Mouse (Mus musculus) ovary, postnatal 14 days (tissue): Measurements from ENCODE around the gene Kazn.
A peak's percentile ranks its signal among the peaks of the same experiment; 100 is the strongest.

Experiments
- DNase-seq: peaks from one replicate; pipeline ENCODE4 v3.0.0; 2022; ENCODE audit warnings: low spot score

Gene Kazn

DNA sequence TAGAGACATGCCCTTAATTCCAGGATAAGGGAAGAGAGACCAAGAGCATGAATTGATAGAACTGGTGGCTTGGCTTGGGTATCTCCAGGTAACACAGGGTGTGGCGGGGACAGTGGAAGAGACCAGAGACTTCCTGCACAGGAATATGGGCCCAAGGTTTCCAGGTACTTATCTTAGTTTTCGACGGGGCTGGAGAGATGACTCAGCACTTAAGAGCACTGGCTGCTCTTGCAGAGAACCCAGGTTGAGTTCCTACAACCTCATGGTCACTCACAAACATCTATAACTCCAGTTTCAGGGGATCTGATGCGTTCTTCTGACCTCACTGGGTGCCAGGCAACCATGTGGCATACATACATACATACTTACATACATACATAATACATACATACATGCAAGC lies 3.0 kb upstream of the Kazn start:
- DNase-seq: no peak

DNA sequence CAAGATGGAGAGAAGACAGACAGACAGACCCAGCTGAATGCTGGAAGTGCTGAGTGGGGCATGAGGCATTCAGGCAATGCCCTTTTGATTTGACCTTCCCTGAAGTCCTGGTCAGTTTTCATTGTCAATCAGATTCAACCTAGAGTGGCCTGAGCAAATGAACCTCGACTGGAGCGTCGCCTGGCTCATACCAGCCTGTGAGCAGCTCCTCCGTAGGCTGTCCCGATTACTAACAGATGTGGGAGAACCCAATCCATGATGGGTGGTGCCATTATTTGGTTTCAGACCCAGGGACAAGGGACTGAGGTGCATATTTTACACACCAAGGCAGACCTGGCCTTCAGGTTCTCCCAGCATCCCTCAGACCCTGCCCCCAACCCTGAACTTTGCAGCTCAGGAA lies 1.7 kb upstream of the Kazn start:
- no peak for DNase-seq

DNA sequence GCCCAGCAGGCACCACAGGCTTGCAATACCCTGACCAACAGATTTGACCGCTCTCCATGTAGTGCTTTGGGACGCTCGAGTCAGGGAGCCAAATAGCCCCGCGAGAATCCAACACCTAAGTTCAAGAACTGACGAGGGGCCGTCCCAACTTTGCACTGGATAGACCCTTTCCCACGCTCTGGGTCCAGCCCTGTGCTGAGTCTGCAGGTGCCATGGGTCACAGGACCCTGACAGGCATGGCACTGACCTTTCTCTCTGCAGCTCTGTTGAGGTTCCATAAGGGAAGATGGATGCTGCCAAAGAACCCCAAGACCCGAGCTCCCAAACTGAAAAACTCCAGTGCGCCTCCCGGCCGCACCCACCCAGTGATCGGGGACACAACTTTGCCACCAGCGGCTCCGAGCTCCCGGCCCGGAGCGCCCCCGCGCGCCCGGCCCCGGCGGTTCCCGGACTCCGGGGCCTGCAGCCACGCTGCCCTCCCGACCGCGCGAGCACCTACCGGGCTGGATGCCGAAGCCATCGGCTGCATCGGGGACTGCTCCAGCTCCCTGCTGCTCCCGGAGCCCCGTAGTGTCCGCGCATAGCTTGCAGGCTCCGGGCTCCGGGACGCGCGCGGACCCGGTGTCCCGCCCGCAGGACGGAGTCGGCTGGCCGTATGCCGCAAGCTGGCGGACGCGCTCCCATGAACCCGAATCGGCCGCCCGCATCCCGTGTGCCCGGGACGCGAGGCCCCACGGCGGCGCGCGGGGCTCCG lies 538 bp downstream of the Kazn start:
- DNase-seq: peak; percentile 48

DNA sequence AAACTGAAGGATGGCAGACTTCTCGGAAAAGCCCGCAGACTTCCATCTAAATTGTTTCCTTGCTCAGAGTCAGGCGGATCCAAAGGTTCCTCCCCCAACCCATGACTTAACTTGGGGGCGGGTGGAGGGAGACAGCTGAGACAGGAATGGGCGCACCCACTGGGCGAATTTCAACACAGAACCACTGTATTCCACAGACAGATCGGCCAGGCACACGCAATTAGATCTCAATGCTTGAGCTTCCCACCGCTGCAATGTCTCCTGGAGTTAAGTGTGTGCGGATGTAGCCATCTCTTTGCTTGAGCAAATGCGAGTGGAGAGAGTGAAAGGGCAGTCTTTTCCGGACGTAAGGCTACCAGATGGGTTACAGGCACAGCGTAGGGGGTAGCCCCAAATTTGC lies 1.2 kb downstream of the Kazn start:
- no peak for DNase-seq

DNA sequence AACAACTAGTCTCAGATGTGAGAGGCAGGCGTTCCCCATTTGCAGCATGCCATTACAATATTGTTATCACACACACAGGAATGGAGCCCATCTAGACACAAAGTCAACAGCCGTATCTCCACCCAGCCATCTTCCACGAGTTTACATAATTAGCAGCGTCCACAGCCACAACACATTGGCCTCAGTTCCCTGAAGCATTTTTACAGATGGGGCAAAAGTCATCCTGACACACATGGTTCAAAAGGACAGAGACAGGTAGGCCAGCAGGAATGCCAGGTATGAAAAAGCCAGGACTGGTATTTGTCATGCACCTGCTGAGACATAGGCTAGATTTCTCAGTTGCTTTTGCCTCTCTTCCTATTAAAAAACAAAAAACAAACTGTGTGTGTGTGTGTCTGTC lies 2.5 kb downstream of the Kazn start:
- DNase-seq: no peak

DNA sequence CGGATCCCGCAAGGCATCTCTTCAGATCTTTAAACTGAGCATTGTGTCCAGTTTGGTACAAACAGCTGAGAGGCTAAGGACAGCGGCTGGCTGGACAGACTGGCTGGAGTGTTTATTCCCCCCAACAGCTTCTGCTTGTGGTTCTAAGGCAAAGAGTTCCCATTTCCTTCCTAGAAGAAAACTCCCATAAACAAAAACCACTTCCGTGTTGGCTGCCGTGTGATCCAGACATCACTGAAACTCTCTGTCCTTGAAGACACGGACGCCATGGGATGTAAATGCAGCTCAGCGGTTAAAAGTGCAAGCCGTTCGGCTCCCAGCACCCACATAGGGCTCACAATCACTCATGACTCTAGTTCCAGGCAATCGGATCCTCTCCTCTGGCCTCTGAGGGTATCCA lies 3.8 kb downstream of the Kazn start:
- DNase-seq: no peak

DNA sequence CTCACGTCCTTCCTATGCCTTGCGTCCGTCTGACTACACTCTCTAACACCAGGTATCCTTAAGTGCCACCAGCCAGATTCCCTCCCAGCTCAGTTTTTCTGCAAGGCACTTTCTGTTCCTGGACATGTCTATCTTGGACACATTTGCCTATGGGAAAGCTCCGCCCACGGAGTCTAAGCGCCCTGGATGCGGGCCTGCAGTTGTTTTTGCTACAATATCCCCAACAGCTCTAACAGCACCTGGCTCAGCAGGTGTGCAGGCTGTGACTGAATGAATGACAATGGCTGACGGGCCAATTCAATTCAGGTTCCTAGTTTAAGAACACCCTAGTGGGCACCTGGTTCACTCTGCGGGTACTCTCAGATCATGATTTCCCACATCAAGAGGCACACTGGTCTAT lies 4.4 kb downstream of the Kazn start:
- DNase-seq: no peak

DNA sequence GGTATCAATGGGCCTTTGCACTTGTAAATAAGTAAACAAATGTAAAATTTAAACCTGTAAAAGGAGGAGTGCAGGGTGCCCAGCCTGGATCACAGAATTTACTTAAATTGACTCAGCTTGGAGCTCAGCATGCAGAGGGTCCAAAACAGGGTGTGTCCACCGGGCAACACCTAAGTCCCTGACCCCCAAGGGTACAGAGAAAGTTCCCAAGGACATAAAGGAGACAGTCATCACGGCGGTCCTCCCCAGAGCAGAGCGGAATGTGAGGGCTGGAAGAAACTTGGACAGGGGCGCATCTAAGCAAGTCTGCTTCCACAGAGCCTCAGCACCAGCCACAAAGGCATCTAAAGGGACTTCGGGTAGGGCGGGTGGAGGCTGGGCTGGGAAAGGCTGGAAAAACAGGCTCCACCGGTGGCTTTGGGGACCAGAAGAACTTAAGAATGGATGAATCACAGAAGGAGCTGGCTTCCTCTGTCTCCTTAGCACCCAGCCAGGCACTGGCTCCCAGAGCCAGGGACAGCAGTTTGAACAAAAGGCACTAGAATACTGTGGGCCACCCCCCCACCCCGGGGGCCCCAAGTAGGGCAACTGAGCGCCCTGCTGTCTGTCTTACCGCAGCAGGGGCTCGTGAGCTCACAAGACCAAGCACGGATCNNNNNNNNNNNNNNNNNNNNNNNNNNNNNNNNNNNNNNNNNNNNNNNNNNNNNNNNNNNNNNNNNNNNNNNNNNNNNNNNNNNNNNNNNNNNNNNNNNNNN lies 10.2 kb downstream of the Kazn start:
- no peak for DNase-seq

DNA sequence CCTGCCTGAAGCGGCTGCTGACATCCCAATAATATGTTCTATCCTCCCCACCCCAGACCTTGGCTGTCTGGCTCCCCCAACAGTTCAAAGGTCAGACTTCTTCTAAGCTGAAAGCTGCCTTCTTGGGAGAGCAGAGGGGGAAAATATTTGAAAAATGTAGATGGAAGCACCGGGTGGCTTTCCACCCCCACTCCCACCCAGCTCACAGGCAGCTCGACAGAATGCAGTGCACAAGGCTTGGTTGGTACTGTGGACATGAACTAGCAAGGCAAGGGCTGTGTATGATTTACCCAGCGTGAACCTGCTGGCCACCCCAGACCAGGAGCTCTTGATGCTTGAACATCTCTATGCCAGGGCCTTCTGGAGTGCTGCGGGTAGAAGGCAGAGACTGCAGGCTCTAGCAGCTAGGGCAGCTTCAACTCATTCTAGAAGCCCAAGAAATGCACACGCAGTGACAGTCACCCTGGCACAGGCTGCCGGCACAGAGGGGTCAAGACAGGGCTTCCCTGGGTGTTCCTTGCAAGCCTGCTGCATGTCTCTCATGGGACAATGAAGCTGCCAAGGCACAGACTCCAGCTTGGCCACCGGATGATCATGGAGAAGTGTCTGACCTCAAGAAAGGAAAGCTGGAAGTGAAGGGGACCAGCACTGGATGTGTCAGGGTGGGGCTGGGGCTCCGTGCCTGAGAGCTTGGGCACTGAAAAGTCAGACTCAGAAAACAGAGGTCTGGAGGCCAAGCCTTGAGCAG lies 15.1 kb downstream of the Kazn start:
- DNase-seq: no peak

DNA sequence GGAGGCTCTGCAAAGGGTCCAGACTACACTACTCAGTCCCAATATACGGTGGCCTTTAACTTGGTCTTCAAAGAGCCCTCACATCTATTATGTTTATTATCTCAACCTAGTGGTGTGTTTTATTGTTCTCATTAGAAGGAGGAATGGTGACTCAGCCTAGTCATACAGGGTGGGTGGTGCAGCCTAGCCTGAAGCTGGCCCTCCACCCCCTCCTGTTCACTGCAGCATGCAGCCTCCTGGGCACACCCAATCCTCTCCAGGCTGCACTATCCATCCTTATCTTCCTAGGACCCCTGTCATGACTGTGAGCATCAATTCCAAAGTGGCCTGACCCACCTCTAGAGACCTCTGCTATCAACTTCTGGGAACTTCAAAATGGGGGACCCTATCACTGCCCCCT lies 16.8 kb downstream of the Kazn start:
- DNase-seq: no peak

DNA sequence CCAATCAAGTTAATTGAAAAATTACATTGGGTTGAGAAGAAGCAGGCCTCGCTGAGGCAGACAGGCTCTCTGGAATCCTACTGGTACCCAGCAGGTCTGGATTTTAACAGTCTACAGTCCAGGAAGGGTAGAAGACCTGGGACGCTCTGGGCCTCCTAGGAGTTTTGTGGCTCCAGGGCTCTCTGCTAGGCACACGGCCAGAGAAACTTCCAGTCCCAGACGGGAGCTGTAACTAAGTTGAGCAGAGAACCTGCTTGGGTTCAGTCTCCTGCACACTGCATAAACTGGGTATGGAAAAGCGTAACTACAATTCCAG lies 17.5 kb downstream of the Kazn start:
- no peak for DNase-seq

DNA sequence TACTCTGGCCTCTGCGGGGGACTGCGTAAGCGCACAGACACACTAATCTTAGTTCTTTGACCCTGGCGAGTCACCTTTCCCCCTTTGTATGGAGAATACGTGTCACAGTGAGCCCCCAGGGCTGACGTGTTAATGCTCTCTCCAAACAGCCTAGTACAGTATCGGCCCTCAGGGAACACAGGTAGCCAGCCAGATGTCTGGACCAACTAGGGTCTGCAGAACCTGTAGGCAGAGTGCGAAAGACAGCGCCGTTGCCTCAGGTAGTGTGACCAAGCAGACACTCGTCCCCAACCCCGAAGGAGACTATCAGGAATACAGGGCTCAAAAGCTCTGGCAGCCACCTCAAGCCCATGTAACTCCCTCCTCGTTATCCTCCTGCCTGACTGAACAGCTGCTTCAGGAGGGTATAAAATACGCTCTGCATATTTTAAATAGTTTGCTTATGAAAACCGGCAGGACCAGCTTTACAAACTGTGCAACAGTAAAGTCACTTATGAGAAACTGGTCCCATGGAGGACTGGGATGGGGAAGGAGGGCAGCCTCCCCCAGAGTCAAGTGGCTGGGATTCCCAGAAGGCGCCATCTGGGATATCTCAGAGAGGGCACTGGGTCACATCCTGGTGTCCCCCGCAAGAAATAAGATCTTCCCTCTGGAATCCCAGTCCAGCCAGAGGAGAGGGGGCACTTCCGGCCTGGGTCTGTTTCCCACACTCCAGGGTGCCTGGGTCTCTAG lies 18.0 kb downstream of the Kazn start:
- no peak for DNase-seq

DNA sequence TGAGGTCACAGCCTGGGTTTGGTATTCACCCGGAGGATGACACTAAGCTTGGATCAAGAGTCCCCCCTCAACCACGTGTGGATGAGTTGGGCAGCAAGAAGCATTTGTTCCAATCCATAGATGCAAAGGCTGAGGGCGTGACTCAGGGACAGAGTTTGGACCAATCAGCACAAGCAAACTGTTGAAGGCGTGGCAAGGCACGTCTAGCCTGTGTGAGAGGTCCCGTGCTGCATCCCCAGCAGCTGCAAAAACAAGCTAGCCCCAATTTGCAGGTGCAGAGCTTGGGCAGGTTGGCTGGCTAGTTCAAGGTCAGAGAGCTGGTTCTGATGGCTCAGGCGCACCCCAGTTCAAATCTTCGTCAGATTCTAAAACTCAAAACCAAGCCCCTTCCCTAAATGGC lies 20.2 kb downstream of the Kazn start:
- no peak for DNase-seq

DNA sequence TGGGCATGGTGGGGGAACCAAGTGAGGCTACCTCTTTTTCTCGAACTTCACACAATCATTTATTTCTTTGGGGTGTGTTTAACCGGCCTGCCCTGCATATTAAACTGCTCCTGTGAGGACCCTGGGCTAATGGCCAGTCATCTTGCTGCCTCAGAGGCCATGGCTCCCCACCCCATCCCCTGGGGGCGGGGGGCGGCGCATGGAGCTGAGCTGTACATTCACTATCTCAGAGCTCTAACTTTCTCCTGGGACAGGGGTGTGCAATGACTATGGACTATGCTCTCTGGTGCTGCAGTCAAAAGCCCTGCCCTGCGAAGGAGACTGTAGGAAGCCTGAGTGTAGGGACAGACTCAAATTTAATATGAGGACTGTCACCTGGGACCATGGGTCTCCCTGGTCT lies 22.2 kb downstream of the Kazn start:
- DNase-seq: no peak

DNA sequence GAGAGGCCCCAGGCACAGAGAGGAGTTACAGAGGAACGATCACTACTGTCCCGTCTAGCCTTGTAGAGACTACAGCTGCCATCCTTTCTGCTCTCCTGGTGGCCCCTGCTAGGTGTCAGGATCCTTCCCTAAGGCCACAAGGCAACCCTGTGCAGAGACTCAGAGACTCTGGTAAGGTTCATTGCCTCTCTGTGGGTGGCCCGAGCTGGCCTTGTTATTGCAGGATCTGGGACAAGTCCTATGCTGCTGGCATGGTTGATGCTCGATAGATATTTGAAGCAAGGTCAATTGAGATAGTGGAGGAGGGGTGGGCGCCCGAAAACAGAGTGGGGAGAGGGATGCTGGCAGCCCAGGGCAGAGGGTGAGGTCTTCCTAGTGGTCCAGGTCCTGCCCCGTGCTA lies 23.4 kb downstream of the Kazn start:
- no peak for DNase-seq

DNA sequence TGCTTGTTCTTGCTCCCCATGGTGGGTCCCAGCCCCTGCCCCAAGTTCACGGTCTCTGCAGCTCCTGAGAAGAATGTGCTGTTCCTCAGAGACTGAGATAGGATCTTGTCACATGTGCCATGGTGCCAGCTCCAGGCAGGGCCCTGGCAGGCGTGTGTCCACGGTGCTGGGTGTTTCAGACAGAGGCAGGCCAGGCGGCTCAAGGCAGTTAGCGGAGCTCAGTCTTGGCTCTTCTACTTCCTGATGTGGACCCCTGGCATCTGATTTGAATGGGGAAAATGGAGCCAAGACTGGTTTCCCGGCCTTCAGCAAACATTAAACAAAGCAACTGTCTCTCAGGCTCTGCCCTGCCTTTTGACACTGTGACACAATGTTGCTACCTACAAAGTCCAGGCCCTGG lies 24.7 kb downstream of the Kazn start:
- no peak for DNase-seq

DNA sequence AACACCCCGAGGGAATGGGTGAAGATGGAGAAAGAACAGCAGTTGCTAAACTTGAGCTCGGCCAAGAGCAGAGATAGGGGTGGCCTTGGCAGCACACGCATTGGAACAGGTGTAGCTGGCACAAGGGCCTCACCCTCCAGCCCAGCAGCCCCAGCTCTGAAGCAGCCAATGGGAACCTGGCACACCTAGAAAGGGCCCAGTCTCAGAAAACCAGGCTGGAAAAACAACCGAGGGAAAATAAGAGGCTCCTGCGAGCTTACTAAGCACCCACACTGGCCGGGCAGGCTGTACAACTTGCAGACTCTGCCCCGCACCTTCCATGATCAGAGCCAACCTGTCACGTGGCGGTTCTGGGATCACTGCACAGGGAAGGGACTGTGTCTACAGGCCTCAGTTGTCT lies 26.8 kb downstream of the Kazn start:
- no peak for DNase-seq

DNA sequence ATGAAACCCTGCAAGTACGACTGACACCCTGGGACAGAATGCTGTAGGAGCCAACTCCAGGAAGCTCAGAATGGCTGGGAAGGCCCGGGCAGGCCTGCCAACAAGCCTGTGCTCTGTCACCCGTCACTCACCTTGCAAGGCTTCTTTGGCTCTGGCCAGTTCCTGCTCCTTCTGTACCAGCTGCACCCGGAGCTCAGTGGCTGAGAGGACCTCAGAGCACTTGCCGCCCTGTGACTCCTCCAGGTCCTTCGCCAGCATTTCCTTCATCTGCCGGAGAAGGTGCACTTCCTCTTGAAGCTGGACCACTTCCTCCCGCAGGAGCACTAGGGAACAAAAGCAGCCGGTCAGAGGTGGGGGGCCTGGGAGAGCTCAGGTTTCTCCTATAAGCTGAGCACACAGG lies 29.3 kb downstream of the Kazn start:
- no peak for DNase-seq

DNA sequence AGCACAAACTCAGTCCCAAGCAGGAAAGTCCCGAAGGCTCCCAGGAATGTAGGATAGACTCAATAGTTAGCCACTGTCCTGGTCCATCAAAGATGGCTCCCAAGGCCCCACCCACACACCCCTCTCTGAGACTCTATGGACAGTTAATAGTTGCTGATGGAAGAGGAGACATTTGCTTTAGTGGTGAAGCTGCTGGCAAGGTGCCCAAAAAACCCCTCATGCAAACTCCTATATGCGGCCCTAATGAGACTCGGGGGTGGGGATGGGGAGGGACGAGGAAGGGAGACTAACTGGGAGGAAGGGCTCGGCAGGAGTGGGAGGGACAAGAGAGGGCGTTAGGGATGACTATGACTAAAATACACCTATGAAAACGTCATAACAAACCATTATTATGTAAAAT lies 29.7 kb downstream of the Kazn start:
- DNase-seq: no peak

DNA sequence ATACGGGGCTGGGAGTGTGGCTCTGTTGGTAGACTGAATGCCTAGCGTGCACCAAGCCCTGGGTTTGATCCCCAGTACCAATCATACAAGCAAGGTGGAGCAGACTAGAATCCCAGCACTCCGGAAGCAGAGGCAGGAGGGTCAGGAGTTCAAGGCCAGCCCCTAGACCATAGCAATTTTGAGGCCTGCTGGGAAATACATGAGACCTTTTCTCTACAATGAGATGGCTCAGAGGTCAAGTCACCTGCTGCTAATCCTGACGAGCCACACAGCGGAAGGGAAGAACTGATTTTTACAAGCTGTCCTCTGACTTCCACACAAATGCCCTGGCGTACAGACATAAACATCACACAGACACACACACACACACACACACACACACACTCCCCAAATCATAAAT lies 33.5 kb downstream of the Kazn start:
- no peak for DNase-seq

DNA sequence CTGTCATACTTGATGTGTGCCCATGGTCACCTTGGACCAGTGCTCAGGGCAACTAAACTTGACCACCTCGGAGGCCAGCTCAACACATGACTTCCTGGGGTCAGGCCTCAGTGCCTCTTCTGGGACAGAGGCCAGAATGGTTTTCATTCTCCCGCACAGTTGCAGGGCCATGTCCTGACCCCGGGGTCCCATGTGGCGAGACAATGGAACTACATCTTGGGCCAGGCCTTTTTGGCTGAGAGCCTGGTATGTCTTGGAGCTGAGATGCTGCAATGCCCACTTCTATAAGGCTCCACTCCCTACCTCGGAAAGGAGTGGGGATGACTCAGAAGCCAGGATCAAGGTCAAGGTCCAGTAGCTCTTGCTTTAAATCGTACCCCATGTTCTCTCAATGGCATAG lies 42.6 kb downstream of the Kazn start:
- DNase-seq: no peak

DNA sequence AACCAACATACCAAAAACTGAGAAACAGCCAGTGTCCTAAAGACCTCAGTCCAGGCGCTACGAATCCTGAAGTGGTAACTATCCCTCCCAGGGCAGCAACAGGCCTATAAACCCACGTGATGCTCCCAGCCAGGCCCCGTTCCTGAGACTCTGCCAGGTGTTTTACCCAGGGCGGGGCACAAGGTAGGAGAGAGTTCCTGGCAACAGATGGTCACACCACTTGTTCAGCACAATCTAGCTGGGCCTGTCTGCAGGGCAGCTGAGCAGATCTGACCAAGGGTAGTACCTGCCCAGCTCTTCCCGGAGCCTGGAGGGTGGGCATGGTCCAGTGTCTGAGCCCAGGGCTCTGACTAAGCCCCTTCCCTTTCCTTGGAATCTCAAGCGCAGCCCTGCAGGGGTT lies 45.4 kb downstream of the Kazn start:
- no peak for DNase-seq

DNA sequence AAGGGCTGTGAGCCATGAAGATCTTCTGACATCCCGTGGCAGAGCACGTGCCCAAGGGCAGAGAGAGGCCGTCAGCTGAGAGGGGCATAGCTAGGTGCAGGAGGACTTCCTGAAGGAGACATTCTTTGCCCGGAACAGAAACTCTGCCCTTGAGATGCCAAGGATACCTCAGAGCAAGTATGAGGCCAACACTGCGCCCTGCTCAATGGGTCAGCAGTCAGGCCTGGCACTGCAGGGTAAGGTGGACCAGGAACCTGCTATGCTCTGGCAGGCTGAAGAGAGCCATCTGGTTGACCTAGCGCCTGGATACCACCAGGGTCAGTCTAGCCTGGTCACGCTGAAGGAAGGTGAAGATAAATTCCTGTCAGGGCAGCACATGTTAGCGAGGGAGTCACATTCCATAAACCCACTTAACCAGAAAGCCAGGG lies 46.0 kb downstream of the Kazn start:
- no peak for DNase-seq
